Mouse (Mus musculus): ENCODE measurements around the gene Dhrs3.

The Dhrs3 gene

DNA sequence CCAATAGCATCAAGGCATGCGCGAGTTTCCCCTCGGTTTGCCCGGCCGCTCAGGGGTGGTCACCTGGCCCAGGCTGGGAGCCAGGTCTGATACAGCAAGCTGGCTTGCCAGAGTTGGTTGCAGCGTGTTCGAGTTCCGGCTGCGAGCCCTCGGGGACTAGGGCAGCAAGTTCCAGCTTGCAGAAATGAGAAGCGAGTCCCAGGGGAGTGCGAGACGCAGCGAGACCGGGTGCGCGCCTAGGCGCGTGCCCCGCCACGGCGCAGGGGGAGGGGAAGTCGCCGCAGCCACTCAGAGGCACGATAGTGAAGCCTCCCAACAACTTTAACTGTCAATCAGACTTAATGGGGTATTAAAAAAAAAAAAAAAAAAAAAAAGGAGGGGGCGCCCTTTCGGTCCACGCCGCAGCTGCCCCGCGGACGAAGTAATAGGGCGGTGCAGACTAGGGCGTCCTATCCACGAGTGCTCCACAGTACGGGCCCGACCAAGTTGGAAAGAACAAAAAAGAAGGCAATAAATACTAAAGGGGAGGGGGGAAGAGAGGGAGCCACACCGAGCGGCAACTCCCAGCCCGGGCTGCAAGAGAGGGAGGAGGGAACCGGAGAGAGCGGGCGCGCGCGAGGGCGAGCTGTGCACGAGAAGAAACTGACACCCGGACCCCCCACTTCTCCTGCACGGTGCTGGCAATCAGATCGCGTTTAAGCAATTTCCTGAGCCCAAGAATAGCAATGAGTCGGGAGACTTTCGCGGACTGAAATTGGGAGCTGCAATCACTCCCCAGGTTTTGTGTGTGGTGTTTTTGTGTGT, at the start of gene Dhrs3:
Gene Dhrs3, plus strand, starts transcription at position 695 of the 804 bp plus-strand sequence.
- DNase-seq (ENCODE audit: low spot score in 2 of 2) = peak; percentile 90

DNA sequence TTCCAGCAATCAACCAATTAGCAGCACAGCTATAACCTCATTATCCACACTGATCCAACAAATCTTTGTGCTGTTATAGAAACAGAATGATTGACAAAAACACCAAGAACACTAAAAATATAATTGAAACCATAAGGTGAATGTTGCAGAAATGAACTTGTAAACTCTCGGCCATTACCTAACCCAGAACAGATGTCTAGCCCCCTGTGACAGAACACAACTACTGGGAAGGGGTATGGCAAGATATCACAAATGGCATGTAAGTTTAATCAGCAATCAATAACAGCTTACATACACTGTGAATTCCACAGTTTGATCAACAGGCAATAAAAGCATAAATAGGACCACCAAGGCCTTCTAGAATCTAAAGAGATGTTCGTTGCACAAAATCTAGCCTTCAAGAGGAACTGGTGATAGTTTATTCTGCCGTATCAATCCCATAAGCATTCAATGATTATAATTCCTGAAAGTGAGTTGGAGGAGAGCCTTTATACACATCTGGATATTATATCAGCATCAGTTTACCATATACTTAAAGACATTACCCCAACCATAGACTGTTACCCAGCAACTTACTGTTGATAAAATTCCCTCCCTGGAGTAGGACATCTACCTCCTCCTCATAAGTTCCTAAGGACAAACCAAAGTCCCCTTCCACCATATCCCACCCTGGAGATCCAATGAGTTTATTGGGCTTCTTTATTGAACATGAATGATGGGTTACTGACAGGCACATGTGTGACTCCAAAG, 30.7 kb upstream of the Dhrs3 start:
- DNase-seq (ENCODE audit: low spot score in 2 of 2) = no peak

DNA sequence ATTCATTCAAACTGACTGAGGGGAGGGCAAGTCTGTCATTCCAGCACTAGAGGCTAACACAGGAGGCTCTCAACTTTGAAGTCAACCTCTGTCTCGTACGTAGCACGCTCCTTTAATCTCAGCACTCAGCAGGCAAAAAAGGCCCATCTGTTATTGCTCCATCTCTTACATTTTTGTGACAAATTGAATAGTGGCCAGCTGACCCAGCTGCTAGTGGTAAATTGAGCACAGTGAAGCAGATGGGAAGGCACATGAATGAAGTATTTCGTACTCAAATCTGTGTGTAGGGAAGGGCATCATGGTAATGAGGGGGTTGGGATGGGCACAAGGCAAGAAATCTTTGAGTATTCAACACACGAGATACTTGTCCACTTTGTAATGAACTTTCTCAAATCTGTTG, 24.7 kb upstream of the Dhrs3 start:
- DNase-seq (ENCODE audit: low spot score in 2 of 2) = no peak

DNA sequence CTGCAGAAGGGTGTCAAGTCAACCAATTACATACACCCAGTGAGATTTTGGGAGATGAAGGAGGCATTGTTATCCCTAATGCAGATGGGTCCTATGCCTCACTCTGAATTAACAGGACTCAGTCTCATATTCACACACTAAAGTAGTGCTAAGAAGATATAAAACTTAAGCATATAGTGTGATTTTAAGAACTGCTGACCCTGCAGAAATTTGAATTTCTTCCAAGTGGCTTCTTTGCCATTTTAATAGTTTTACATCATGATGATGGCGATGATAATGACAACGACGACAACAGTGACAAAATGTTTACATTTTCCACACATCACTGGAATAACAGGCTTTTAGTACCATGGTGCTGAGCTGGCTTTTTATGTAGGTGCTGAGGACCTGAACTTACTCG, 24.0 kb upstream of the Dhrs3 start:
- DNase-seq (ENCODE audit: low spot score in 2 of 2) = no peak

DNA sequence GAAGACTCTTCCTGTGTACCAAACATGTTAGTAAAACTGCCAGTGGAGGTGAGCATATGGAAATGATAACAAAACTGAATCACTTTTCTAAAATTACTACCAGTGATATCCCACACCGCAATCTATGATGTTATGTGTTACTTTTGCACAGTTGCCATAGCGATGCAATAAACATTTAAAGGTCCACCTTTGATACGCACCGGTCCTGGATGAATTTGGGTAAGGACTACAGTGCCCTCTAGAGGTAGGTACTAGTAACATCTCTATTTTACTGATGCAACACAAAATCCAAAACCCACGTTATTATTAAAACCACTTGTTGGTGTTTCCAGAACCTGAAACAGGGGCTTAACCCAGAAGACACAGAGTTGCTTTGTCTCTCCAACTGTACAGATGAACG, 19.7 kb upstream of the Dhrs3 start:
- DNase-seq (ENCODE audit: low spot score in 2 of 2) = no peak

DNA sequence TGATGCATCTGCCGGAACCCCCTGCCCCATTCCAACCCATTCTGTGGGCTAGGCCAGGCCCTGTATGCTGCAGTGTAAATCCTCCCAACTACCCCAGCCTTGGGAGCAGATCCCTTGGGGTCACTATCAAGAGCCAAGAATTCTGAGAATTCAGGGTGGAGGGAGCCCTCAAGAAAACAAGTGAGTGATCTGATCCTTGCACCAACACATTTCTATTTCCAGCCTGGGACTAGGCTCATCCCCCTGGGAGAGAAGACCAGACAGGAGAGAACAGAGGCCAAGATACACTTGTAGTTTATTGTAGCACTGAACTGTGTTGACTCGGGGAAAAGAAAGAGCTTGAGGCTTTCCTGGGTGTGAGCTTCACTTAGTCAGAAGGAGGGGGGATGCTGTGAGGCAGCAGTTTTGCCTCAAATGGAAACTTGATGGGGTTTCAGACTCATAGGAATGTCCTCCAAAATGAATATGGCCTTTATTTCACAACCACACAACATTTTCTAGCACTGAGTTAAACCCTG, 17.0 kb upstream of the Dhrs3 start:
- no peak for DNase-seq (ENCODE audit: low spot score in 2 of 2)

DNA sequence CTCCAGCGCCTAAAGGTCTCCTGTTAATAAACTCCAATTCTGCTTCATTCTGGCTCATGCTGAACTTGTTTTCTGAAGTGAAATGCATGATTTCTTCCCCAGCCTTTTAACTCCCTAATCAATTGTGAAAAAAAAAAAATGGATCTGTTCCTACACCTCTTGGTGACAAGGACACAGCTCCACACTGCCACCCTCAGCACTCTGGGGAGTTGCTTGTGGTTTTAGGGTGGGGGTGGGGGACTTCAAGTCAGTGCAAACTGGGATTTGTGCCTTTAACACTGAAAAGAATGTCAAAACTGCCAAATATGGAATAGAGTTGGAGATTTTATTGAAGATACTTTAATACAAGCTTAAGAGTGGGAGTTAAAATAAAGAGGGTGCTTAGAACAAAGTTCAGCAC, 13.1 kb upstream of the Dhrs3 start:
- no peak for DNase-seq (ENCODE audit: low spot score in 2 of 2)

DNA sequence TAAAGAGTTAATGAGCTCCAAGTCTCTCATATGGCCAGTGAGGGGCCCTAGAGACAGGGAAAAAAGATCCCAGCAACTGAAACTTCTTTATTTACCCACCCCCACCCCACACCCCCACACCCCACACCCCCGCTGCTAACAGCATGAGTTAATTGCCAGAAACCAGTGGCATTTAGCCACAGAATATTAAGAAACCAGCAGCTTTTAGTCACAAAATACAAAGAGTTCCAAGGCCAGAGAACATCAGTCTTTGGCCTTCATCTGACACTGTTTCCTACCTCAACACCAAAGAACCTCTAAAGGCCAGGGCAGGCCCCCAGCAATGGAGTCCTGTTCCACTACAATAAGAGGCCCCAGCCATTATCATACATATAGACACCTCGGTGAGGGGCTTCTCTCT, 11.3 kb upstream of the Dhrs3 start:
- DNase-seq (ENCODE audit: low spot score in 2 of 2) = no peak

DNA sequence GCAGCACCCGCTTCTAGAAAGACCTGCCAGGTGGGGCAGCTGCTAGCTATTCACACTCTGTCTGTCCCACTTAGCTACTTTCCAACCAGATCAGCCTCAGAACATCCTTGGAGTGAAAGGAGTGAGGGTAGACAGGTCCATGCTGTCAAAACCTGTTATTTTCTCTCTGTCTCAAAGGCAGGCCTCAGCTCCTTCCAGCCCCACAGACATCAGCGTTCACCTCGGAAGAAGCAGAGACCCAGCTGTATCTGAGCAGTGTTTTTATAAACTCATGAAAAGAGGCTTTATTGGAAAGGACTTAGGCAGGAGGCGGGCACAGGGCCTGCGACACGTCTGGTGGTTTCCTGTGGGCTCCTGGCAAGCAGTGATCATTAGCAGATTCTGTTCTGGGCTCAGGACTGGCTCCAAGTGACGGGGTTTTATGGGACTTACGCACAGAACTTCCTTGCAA, 9.7 kb upstream of the Dhrs3 start:
- no peak for DNase-seq (ENCODE audit: low spot score in 2 of 2)

DNA sequence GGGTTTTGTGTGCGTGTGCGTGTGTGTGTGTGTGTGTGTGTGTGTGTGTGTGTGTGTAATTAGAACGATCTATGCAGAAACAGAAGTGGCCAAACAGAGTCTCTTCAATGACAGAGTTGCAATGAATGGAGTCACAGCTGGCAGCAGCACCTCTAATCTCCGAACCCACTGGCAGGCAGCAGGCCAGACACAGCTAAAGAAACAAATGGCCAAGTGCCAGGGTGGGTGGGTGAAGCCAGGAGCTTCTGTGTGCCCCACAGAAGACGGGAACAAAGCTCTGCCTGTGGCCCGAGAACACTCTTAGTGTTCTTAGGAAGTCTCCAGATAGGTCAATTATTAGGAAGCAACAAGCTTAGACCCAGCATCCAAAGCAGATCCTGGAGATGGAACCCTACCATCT, 6.2 kb upstream of the Dhrs3 start:
- DNase-seq (ENCODE audit: low spot score in 2 of 2) = no peak

DNA sequence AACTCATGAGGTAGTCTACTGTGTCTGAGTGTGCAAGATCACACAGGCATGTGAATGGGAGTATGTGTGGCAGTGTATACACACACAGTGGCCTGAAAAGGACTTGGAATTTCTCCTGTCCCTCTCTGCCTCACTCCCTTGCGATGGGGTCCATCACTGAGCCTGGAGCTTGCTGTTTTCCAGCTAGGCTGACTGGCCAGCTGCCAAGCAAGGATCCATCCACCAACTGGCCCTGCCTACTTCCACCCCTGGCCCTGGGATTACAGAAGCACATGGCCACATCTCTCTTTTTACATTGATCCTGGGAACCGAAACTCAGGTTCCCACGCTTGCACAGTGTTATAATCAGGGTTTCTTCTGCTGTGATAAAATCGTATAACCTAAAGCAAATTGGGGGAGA, 3.9 kb upstream of the Dhrs3 start:
- DNase-seq (ENCODE audit: low spot score in 2 of 2) = no peak

DNA sequence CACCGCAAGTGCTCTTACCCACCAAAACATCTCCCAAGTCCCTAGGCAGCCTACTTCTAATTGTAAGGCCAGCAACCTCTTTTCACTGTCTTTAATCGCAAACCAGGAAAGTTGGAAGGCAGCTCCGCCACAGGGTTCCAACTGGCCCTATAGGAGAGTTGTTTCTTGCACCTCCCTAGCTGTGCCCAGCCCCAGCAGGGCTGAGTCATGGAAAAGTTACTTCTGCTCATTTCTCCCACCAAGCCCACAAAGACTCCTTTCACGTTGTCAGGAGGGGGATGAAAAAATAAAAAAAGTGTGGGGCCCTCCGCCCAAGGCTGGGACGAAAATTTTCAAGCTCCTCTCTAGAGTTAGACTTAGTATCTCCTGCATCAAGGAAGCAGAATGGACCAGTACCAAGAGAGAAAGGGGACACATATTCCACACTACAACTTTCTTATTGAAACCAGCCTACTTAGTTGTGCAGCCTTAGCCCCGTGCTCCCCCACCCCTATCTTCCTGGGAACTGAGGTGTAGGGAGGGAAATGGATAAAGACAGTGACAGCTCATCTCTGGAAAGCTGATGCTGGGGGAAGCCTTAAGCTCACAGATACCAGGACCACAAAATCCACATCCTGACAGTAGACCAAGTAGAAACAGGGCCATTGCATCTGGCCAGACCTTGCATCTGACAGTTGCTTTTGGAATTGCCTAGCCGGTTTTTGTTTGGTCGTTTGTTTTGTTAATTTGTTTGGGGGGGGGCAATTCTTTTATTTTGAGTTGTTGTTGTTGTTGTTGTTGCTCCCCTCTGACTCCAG, 2.9 kb upstream of the Dhrs3 start:
- DNase-seq (ENCODE audit: low spot score in 2 of 2) = no peak

DNA sequence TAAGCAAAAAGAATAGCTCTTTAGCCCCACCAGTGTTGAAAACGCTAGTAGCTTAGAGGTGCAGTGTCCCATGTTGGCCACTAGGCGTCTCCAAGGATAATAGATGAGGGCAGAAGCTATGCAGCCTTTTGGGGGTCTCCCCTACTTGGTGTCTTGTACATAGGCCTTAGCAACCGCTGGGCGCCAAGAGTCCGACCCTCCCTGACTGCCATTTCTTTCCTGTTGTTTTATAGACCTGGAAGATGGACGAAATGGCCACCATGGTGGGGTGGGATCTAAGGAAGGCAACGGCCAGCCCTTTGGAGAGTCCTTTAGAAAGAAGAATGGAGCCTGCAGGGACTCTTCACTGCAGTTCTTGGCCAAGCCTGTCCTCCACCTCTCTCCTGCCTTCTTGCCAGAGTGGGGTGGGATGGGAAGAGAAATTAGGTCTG, 1.9 kb upstream of the Dhrs3 start:
- peak; percentile 66 to 88 for DNase-seq (ENCODE audit: low spot score in 2 of 2)

DNA sequence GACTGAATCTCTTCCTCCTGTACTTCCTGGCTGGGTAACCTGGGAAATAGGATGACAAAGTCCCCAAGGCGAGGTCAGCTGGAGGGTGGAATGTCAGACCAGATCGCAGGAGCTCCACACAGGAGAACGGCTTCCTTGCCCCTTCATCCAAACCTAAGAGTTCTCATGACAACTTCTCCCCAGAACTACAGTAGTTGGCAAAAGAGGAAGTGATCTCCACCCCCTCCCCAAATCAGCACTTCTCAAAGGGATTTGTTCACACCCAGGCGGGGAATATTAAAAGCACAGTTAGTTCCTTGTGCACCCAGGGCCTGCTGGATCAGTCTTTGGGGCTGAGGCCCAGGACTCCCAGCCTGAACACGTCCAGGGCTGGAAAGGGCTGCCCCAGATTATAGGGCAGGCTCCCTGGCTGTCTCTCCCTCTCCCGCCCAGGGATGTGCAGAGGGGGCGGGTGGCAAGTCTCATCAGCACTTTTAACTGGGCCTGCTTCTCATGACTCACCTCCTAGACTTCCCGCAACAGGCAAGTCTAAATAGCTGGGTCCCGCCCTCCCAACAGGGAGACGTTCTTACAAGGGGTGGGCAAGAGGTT, 1.4 kb upstream of the Dhrs3 start:
- DNase-seq (ENCODE audit: low spot score in 2 of 2) = peak; percentile 16 to 22

DNA sequence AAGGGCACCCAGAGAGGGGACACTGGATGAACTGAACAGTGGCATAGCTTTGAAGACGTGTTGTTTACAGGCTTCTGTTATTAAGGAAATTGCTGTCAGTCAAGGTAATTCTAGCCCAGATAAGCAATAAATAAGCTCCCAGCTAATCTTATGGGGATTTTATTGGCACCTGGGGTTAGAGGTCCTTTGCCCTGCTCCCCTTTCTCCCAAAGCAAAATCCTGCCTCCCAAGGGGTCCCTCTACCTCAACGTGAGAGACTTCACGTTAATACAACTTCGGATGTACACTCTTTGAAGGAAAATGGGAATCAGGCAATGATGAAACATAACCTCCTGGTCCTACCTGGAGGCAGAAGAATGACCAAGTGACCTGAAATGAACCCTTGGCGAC, 889 bp upstream of the Dhrs3 start:
- DNase-seq (ENCODE audit: low spot score in 2 of 2) = no peak

DNA sequence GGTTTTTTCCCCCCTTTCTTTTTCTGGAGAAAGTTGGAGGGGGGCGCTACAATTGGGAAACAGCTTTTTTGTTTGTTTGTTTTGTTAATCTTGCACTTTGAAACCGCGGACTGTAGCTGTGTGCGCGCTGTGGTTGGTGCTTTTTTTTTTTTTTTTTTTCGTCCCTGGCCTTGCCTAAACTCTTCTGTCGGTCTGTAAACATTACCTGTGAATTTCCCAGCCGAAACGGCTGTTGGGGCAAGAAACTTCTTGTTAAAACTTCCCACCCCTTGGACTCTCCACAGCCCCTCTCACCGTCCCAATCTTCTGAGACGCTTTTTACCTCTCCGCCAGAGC, 278 bp downstream of the Dhrs3 start:
- peak in 1 of 2 experiments; percentile 9 for DNase-seq (ENCODE audit: low spot score in 2 of 2)

DNA sequence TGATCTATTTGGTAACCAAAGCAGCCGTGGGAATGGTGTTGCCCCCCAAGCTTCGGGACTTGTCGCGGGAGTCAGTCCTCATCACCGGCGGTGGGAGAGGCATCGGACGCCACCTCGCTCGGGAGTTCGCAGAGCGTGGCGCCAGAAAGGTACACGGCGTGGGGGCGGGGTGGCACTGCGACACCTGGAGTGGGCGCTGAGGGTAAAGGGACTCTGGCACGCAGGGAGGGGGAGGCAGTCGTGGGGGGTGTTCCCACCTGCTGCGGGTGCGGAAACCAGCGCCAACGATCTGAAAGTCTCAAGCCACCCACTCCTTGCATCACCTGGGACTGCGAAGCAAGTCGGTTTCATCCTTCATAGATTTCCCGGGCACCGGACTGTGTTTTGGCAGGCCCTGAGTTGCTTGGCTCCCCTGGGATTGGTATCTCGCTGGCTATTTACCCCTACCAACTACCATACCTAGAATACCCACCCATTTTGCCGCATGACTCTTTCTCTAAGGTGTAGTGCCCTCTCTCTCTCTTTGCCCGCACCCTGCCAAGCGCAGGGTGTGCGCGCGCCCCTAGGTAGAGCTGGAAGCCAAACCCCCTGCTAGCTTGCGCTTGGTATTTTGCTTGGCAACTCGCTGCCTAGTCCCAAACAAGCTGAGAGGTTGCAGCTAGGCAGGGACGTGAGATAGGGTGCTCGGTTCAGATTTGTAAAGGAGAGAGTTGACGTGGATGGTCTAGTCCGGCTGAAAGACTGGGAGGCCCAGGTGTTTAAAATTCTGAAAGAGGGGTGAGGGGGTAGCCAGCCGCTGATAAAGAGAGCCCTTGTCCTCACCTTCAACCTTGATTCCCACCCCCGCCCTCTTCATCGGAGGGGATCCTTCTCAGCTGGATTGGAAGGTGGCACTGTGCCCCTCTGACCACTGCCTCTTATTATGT, 1.2 kb downstream of the Dhrs3 start:
- DNase-seq (ENCODE audit: low spot score in 2 of 2) = peak; percentile 83 to 86

DNA sequence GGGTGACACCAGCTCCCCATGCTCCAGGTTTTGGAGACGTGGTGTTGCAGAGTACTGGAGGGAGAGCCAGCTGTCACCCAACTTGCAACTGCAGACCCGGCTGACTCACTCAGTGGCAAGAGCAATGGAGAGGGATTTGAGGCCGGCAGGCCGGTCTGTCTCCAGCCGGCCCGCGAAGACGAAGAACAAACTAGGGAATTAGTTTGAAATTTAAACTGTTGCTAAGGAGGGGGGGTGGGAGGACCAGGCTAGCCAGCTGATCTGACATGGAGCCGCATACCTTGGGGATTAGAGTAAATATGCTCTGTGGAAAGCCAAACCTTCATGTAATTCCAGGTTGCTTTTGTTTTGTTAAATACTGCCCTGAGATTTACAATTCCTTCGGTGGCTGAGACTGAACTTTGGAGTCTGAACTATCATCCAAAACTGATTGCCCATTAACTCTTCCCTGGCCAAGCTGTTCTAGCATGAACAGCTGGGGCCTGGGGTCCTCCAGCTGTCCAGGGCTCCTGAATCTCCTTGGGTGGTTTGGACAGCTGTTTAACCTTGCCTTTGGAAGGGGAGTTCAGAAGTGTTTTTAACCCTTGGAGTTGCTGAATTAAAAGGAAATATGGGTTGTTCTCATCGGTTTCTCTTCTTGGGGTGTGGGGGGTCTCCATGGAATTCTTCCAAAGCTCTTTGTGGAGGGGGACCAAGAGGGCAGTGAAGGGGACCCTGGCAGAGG, 2.0 kb downstream of the Dhrs3 start:
- peak; percentile 22 for DNase-seq (ENCODE audit: low spot score in 2 of 2)

DNA sequence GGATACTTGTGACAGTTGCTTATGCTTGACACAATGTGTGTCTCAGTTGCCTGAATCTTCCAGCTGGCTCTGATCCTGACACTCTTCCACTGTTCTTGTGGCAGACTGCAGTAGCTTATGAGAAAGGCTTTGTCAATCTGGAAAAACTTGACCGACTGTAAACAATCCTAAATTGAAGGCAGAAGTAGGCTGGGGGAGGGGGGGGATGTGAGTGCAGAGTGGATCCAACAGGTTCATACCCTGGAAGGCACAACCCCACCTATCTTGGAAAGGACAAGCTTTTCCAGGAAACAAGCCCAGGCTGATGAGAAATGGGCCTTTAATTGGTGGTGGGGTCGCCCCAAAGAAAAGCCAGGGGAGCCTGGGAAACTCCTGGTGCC, 2.6 kb downstream of the Dhrs3 start:
- DNase-seq (ENCODE audit: low spot score in 2 of 2) = no peak

DNA sequence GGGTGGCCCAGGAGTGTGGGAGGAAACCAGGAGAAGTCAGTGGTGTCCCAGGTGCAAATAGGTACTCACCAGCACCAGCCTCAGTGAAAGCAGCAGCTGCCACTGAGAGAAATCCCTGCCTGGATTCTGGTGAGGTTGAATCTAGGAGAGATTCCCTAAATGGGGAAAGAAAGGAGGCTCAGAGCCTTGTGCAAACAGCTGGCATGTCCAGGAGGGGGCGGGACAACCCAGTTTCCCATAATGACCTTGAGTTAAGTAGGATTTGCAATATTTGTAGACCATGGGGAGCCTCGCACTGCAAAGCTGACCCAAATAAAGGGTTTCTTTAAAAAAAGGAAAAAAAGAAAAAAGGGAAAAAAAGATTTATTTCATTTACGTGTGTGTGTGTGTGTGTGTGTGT, 3.7 kb downstream of the Dhrs3 start:
- no peak for DNase-seq (ENCODE audit: low spot score in 2 of 2)

All from thymus, postnatal 10 days (tissue).